Mouse (Mus musculus): Measurements from ENCODE around the gene Epn3. TPM values are rescaled to one million over a fixed set of nuclear protein-coding genes. Genes with fewer than 3 reads are reported as not detected.

Epn3 gene
- polyA plus RNA-seq, 1 experiment: not detected

- peaks cover 7% of the 10 kb centered on the region for H3K4me1 ChIP-seq (ENCODE audit: control insufficient read depth, insufficient read depth, low read length)
- no peak for TF ChIP-seq POLR2A (IDR thresholded peaks at IDR 0.05; ENCODE audit: insufficient read depth, low read depth, low read length)
- TF ChIP-seq CTCF (IDR thresholded peaks at IDR 0.05; ENCODE audit: insufficient read depth, low read depth, low read length): no peak
- H3K4me3 ChIP-seq (ENCODE audit: insufficient read depth, low read depth, low read length): no peak overlapping the region
- no peak overlapping the region for H3K27ac ChIP-seq (ENCODE audit: insufficient read depth, low read depth, low read length)
- WGBS: 77% methylated on average over 7 of the region's 7 CpGs
These were observed 40.0 kb upstream of the Epn3 start for GRCm38 (mm10) chr11:94539761-94540160.

- Histone ChIP-seq H3K4me1 (ENCODE audit: control insufficient read depth, insufficient read depth, low read length) (0 out of 2 replicates have a peak, but pooled peaks cover under 1% of the 10 kb centered on the region), H3K27ac (ENCODE audit: insufficient read depth, low read depth, low read length) (no peak overlapping the region), H3K4me3 (ENCODE audit: insufficient read depth, low read depth, low read length) (no peak overlapping the region)
- TF ChIP-seq POLR2A (IDR thresholded peaks at IDR 0.05; ENCODE audit: insufficient read depth, low read depth, low read length) (no peak), CTCF (IDR thresholded peaks at IDR 0.05; ENCODE audit: insufficient read depth, low read depth, low read length) (no peak)
- WGBS: 82% methylated on average over 8 of the region's 8 CpGs
These were observed 39.0 kb upstream of the Epn3 start for GRCm38 (mm10) chr11:94538733-94539292.

- Histone ChIP-seq H3K27ac (ENCODE audit: insufficient read depth, low read depth, low read length) (no peak overlapping the region), H3K4me1 (ENCODE audit: control insufficient read depth, insufficient read depth, low read length) (no peaks in the 10 kb centered on the region), H3K4me3 (ENCODE audit: insufficient read depth, low read depth, low read length) (no peak overlapping the region)
- no peak for TF ChIP-seq CTCF (IDR thresholded peaks at IDR 0.05; ENCODE audit: insufficient read depth, low read depth, low read length)
- no peak for TF ChIP-seq POLR2A (IDR thresholded peaks at IDR 0.05; ENCODE audit: insufficient read depth, low read depth, low read length)
- WGBS: 78% methylated on average over 8 of the region's 8 CpGs
These were observed 33.4 kb upstream of the Epn3 start for GRCm38 (mm10) chr11:94533171-94533570.

GRCm38 (mm10) chr11:94528879-94529278 lies 29.1 kb upstream of the Epn3 start:
- H3K27ac ChIP-seq (ENCODE audit: insufficient read depth, low read depth, low read length): no peak overlapping the region
- no peak for TF ChIP-seq POLR2A (IDR thresholded peaks at IDR 0.05; ENCODE audit: insufficient read depth, low read depth, low read length)
- no peak for TF ChIP-seq CTCF (IDR thresholded peaks at IDR 0.05; ENCODE audit: insufficient read depth, low read depth, low read length)
- whole genome bisulfite sequencing: 32% methylated on average over 3 of the region's 3 CpGs
- H3K4me3 ChIP-seq (ENCODE audit: insufficient read depth, low read depth, low read length): no peak overlapping the region
- no peaks in the 10 kb centered on the region for H3K4me1 ChIP-seq (ENCODE audit: control insufficient read depth, insufficient read depth, low read length)

DNA sequence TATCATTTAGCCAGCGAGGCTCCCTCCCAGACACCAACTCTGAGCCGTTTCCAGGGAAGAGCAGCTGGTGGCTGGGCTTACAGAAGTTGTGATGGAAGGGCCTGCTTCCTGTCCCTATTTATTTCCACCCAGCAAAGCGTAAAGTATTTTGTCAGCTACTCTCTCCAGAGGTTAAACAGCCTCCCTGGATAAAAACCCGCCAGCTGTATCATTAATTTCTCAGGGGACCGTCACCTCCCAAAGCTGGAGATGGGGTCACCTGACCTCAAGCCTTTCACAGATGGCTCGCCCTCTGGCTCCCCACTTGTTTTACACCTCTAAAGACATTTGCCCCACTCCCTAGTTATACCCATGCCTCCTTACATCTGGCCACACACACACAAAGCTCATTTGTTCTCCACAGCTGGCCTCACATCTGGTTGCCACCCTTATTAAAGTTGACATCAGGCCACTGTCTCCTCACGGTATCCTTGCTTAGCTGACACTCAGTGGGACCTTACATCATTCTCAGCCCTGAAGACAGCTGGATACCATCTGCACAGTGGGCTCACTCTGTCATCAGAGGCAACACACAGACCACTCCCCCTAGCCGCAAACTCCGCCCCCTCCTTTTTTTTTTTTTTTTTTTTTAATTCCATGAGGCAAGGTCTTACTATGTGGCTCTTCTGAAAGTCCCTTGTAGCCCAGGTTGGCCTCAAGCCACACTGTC lies 26.6 kb upstream of the Epn3 start:
- no peak for TF ChIP-seq CTCF (IDR thresholded peaks at IDR 0.05; ENCODE audit: insufficient read depth, low read depth, low read length)
- TF ChIP-seq POLR2A (IDR thresholded peaks at IDR 0.05; ENCODE audit: insufficient read depth, low read depth, low read length): no peak
- 53% methylated on average over 9 of the region's 9 CpGs for WGBS
- no peak overlapping the region for H3K27ac ChIP-seq (ENCODE audit: insufficient read depth, low read depth, low read length)
- H3K4me1 ChIP-seq (ENCODE audit: control insufficient read depth, insufficient read depth, low read length): peaks cover 4% of the 10 kb centered on the region
- no peak overlapping the region for H3K4me3 ChIP-seq (ENCODE audit: insufficient read depth, low read depth, low read length)

GRCm38 (mm10) chr11:94521219-94521843 lies 21.6 kb upstream of the Epn3 start, which contains the start of gene Mycbpap:
Gene Mycbpap (minus strand): TSS chr11:94521742.
- Histone ChIP-seq H3K4me3 (ENCODE audit: insufficient read depth, low read depth, low read length) (peak within 1 kb of the TSS; percentile 55), H3K4me1 (ENCODE audit: control insufficient read depth, insufficient read depth, low read length) (peaks cover 4% of the 10 kb centered on the region), H3K27ac (ENCODE audit: insufficient read depth, low read depth, low read length) (no peak within 1 kb of the TSS)
- 2% methylated on average over 42 of the region's 42 CpGs for WGBS
- TF ChIP-seq POLR2A (IDR thresholded peaks at IDR 0.05; ENCODE audit: insufficient read depth, low read depth, low read length) (no peak), CTCF (IDR thresholded peaks at IDR 0.05; ENCODE audit: insufficient read depth, low read depth, low read length) (no peak)

- Histone ChIP-seq H3K4me3 (ENCODE audit: insufficient read depth, low read depth, low read length) (no peak overlapping the region), H3K27ac (ENCODE audit: insufficient read depth, low read depth, low read length) (no peak overlapping the region), H3K4me1 (ENCODE audit: control insufficient read depth, insufficient read depth, low read length) (no peaks in the 10 kb centered on the region)
- no peak for TF ChIP-seq CTCF (IDR thresholded peaks at IDR 0.05; ENCODE audit: insufficient read depth, low read depth, low read length)
- TF ChIP-seq POLR2A (IDR thresholded peaks at IDR 0.05; ENCODE audit: insufficient read depth, low read depth, low read length): no peak
- WGBS: 38% methylated on average over 9 of the region's 9 CpGs
These were observed 13.7 kb upstream of the Epn3 start for GRCm38 (mm10) chr11:94513452-94513851.

DNA sequence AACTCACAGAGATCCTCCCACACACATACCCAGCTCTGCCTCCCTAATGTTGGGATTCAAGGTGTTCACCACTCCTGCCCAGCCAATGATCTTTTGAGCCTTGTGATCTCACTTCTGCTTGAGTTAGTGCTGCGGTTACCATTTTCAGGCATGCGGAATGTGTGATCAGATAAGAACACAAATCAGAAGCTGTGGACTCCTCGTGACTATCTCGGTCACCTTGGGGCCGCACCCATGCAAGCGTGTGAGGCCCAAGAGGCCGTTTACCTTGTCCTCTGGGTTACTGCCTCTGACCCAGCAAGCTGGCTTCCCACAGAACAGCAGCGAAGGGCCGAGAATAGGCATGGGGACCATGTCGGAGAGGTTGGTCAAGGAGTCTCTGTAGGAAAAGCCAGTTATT lies 9.2 kb upstream of the Epn3 start:
- WGBS: 95% methylated on average over 10 of the region's 10 CpGs
- TF ChIP-seq POLR2A (IDR thresholded peaks at IDR 0.05; ENCODE audit: insufficient read depth, low read depth, low read length) (no peak), CTCF (IDR thresholded peaks at IDR 0.05; ENCODE audit: insufficient read depth, low read depth, low read length) (no peak)
- Histone ChIP-seq H3K4me3 (ENCODE audit: insufficient read depth, low read depth, low read length) (no peak overlapping the region), H3K4me1 (ENCODE audit: control insufficient read depth, insufficient read depth, low read length) (peaks cover 10% of the 10 kb centered on the region), H3K27ac (ENCODE audit: insufficient read depth, low read depth, low read length) (no peak overlapping the region)

GRCm38 (mm10) chr11:94501482-94501881 lies 1.7 kb upstream of the Epn3 start:
- WGBS: 93% methylated on average over 8 of the region's 8 CpGs
- no peak for TF ChIP-seq POLR2A (IDR thresholded peaks at IDR 0.05; ENCODE audit: insufficient read depth, low read depth, low read length)
- TF ChIP-seq CTCF (IDR thresholded peaks at IDR 0.05; ENCODE audit: insufficient read depth, low read depth, low read length): no peak

More at GRCm38 (mm10) chr11:94501482-94501881, 1.7 kb upstream of the Epn3 start:
- no peak overlapping the region for H3K4me3 ChIP-seq (ENCODE audit: insufficient read depth, low read depth, low read length)
- H3K4me1 ChIP-seq (ENCODE audit: control insufficient read depth, insufficient read depth, low read length): peaks cover 35% of the 10 kb centered on the region
- no peak overlapping the region for H3K27ac ChIP-seq (ENCODE audit: insufficient read depth, low read depth, low read length)
